Mouse (Mus musculus) lung, postnatal 0 days (tissue): ENCODE results near the gene Borcs8.

Source experiments
- CTCF ChIP-seq: IDR thresholded peaks from 2 replicates; pipeline ENCODE4 v1.5.1; 2016; ENCODE audit warnings: antibody characterized with exemption, mild to moderate bottlenecking
- EP300 ChIP-seq: IDR thresholded peaks from 2 replicates; pipeline ENCODE4 v1.6.1; 2016; ENCODE audit warnings: antibody characterized with exemption, mild to moderate bottlenecking, control low read depth

DNA sequence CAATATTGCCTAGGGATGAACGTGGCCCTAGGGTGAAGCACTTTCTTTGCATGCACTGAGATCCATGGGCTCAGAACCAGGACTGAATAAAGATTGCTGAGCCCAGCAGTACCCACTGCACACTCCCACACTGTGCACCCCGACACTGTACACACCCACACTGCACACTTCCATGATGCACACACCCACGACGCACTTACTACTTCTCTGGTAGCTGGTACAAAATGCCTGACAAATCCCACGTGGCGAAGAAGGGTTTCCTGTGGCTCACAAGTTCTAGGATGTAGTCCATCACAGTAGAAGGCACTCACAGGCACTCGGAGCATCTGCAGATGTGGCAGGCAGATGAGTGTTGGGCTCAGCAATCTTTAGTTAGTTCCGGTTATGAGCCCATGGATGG is 14.3 kb upstream of the Borcs8 start:
- no peak for TF ChIP-seq CTCF
- TF ChIP-seq EP300, result no peak
